Mouse (Mus musculus): ENCODE data around the gene Smtnl1.

Smtnl1 gene

DNA sequence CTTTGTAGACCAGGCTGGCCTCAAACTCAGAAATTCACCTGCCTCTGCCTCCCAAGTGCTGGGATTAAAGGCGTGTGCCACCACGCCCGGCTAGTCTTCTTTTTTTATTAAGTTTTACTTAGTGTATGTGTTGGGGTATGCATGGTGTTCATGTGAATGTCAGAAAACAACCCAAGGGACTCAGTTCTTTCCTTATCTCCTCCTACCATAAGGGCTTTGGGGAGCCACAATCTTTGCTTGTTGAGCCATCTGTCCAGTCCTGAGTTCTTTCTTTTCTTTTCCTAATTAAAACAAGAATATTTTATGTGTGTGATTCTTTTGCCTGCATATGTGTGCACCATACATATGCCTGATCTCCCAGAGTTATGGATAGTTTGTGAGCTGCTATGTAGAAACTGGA, 29.3 kb downstream of the Smtnl1 start:
- DNase-seq = no peak

DNA sequence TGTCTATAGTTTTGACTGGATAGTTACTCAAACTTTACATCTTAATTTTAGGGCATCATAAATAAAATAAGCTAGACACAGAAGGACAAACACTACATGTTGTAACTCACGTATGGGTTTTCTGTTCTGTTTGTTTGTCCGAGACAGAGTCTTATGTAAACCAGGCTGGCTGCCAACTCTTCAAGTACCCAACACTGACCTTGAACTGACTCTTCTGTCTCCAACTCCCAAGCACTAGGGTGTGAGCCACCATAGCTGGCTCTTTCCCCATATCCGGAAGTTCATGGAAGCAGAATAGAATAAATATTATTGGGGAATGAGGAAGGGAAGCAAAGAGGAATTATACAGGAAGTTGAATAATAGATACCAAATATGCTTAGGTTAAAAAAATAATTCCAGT, 29.9 kb downstream of the Smtnl1 start:
- no peak for DNase-seq

- no peak for DNase-seq
Measured at GRCm38 (mm10) chr2:84790418-84790817, 32.0 kb downstream of the Smtnl1 start.

GRCm38 (mm10) chr2:84788316-84788715, 34.1 kb downstream of the Smtnl1 start:
- DNase-seq = no peak

- no peak for DNase-seq
Measured at GRCm38 (mm10) chr2:84783840-84784566, 38.4 kb downstream of the Smtnl1 start.

GRCm38 (mm10) chr2:84783315-84783714, 39.1 kb downstream of the Smtnl1 start:
- no peak for DNase-seq

- DNase-seq = no peak
Measured at GRCm38 (mm10) chr2:84779210-84779609, 43.2 kb downstream of the Smtnl1 start.

- no peak for DNase-seq
Measured at GRCm38 (mm10) chr2:84777706-84778105, 44.7 kb downstream of the Smtnl1 start.

- no peak for DNase-seq
Measured at GRCm38 (mm10) chr2:84775665-84776064, 46.8 kb downstream of the Smtnl1 start.

DNA sequence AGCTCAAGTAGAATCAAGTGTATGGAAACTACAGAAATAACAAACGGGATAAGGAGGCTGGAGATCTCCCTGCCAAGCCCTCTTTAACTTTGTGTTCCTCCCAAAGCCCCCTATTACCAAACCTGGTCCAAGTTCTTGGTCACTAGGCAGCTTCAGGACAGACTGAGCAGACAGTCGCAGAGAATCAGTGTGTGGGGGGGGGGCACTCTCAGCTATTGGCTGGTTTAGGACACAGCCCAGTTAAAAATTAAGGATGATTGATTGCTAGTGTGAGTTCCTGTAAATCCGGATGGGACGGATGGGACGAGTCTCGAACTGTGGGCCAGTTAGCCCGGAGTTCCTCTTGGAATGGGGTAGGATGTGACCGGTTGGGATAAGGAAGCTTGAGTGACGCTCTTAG, 47.2 kb downstream of the Smtnl1 start, which contains the start of gene Serping1:
Gene Serping1, minus strand, starts transcription at position 204 of the 400 bp plus-strand sequence.
- no peak for DNase-seq

DNA sequence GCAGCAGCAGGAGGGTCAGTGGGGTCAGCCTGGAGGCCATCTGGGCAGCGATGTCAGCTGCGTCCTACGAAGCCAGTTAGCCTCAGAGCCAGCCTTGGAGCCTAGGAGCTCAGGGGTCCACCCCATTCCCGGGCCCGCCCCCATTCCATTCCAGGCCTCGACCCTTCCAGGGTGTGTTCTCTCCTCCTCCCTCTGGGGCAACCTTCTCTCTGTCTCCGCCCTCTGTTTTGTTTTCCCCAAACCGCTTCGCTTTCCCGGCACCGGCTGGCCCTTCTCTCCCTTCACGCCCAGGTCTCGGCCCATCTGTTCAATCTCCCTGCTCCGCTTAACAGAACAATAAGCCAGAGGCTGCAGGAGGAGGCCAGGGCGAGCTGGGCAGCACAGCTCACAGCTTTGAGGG, 47.7 kb downstream of the Smtnl1 start:
- peak; percentile 7 to 23 for DNase-seq

DNA sequence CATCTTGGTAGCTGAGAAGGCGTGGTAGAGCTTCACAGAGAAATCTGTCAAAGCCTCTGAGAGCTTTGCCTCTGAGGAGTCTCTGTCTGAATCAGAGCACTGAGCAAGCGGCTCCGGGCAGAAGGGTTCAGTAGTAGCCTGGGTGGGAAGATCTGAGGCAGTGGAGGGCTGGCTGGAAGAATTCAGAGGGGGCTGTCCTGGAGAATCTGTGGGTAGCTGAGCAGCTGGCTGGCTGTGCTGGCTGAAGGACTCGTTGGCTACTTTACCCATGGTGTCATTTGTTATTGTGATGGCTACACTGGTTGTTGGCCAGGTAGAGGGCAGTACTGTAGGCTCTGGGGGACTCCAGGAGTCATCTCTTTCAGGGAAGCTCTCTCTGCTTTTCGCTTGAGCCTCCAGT, 49.3 kb downstream of the Smtnl1 start:
- DNase-seq = no peak

DNA sequence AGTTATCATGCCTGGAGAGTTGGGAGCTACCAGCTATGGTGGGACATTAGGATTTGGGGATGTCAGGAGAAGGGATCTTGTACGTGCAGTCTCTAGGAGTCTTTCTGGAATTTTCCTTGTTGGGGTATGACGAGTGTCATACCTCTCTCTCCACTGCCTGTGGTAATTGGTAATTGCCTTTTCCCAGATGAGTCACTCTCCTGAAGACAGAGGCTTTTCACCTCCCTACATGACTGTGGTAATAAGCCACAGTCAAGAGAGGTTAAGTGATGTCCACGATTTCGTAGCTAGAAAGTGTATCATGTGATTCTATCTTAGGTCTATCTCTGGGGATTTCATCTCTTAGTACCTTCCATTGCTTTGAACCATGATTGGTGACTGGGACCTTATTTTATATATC, 50.0 kb downstream of the Smtnl1 start:
- no peak for DNase-seq

DNA sequence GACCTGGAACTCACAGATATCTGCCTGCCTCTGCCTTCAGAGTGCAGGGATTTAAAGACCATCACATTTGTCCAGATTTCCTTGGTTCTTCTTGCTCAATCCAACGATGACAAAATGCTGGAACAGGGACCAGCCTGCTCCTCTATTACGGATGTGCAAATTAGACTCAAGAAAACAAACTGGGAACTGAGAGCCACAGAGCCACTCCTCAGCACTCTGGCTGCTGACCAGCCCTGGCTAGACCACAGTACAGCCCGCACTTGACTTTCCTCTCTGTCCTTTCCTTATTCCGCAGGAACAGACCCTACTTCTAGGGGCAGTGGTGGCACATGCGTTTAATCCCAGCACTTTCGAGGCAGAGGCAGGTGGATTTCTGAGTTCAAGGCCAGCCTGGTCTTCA, 52.0 kb downstream of the Smtnl1 start:
- no peak for DNase-seq

DNA sequence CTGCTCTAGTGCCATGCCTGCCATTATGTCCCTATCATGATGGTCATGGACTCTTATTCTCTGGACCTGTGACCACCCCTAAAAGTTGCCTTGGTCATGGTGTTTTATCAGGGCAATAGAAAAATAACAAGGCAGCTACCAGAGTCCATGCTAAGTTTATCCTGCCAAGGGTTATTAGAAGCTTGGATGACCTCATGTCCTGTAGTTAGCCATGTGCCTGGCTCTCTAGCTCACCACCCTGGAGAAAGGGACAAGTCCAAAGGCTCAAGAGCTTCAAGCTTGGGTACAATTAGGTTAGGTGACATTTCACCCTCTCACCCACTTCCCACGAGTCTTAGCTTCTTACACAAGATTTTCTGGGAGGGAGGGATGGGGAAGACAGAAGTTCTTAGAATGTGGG, 59.6 kb downstream of the Smtnl1 start:
- DNase-seq = no peak

DNA sequence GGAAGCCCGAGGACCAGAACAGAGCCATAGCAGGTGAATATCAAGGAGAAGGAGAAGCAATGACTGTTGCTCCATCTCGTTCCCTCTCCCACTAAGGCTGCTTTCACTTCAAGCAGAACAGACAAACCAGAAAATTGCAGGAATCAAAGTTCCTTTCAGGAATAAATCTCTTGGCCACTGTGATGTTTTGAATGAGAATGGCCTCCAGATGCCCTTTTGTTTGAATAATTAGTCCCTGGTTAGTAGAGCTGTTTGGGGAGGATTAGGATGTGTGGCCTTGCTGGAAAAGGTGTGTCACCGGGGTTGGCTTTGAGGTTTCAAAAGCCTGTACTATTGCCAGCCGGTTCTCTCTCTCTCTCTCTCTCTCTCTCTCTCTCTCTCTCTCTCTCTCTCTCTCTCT, 60.2 kb downstream of the Smtnl1 start:
- DNase-seq = no peak

GRCm38 (mm10) chr2:84761840-84762239, 60.6 kb downstream of the Smtnl1 start:
- no peak for DNase-seq

GRCm38 (mm10) chr2:84761309-84761708, 61.1 kb downstream of the Smtnl1 start:
- no peak for DNase-seq

Measured in spleen, adult 18-20 months (tissue).